Mouse (Mus musculus) gastrocnemius, adult 2 months (tissue): ENCODE results near the gene Gm49392. TPM values are rescaled to one million over a fixed set of nuclear protein-coding genes. Genes with fewer than 3 reads are reported as not detected.

ENCODE experiments used
- DNase-seq: peaks from one replicate; pipeline ENCODE4 v3.0.0; 2022
- H3K27ac ChIP-seq: fragments of 200-600 bp; 2 replicates; pipeline ENCODE4 v1.8.1; 2022; ENCODE audit warnings: mild to moderate bottlenecking
- H3K4me3 ChIP-seq: fragments of 200-600 bp; 2 replicates; pipeline ENCODE4 v1.8.1; 2022; ENCODE audit warnings: mild to moderate bottlenecking, moderate library complexity
- CTCF ChIP-seq: fragments of 200-600 bp; IDR thresholded peaks from 2 replicates; pipeline ENCODE4 v1.8.1; 2022; ENCODE audit warnings: antibody characterized with exemption, mild to moderate bottlenecking, moderate library complexity
- intact Hi-C: fragments of 180-260 bp; cut with DNase I; formaldehyde crosslinking; loops from one replicate; pipeline ENCODE4 v1.15.1; 2025
- total RNA-seq, 2 experiments: library from RNA; stranded (reverse); gene quantifications; 2 replicates each; pipeline ENCODE4 v1.2.3; 2021

Gm49392 gene
- total RNA-seq, 2 experiments from 2014 or later: 0.42 TPM; not detected in 1

- no peak for TF ChIP-seq CTCF
- no peak overlapping the region for H3K27ac ChIP-seq
- intact Hi-C loops: no loop called here
- no peak for DNase-seq
- H3K4me3 ChIP-seq: no peak overlapping the region
Observed at GRCm38 (mm10) chr13:60839353-60839902, 57.3 kb downstream of the Gm49392 start.

- H3K27ac ChIP-seq: no peak overlapping the region
- DNase-seq: peak; percentile 26
- TF ChIP-seq CTCF: peak; percentile 49
- H3K4me3 ChIP-seq: no peak overlapping the region
- intact Hi-C loops: no loop called here
Observed at GRCm38 (mm10) chr13:60826052-60826451, 70.6 kb downstream of the Gm49392 start.

GRCm38 (mm10) chr13:60820486-60821175 is 76.1 kb downstream of the Gm49392 start:
- Histone ChIP-seq H3K4me3 (no peak overlapping the region), H3K27ac (no peak overlapping the region)
- TF ChIP-seq CTCF: no peak
- no peak for DNase-seq
- intact Hi-C loops: no loop called here

GRCm38 (mm10) chr13:60819469-60819868 is 77.2 kb downstream of the Gm49392 start:
- intact Hi-C loops: loop anchor here (2.0 kb wide), 1 partner anchor 61 kb away; no protein-coding TSS in a partner anchor
- Histone ChIP-seq H3K27ac (no peak overlapping the region), H3K4me3 (no peak overlapping the region)
- peak; percentile 59 for TF ChIP-seq CTCF
- DNase-seq: peak; percentile 28

GRCm38 (mm10) chr13:60813722-60814121 is 83.0 kb downstream of the Gm49392 start:
- no peak for DNase-seq
- intact Hi-C loops: no loop called here
- no peak overlapping the region for H3K27ac ChIP-seq
- H3K4me3 ChIP-seq: no peak overlapping the region
- no peak for TF ChIP-seq CTCF

GRCm38 (mm10) chr13:60812768-60813167 is 83.9 kb downstream of the Gm49392 start:
- no peak for TF ChIP-seq CTCF
- intact Hi-C loops: no loop called here

GRCm38 (mm10) chr13:60809690-60810089 is 87.0 kb downstream of the Gm49392 start:
- intact Hi-C loops: no loop called here
- Histone ChIP-seq H3K4me3 (no peak overlapping the region), H3K27ac (no peak overlapping the region)
- no peak for DNase-seq
- no peak for TF ChIP-seq CTCF

More at GRCm38 (mm10) chr13:60812768-60813167, 83.9 kb downstream of the Gm49392 start:
- DNase-seq: no peak
- Histone ChIP-seq H3K4me3 (no peak overlapping the region), H3K27ac (no peak overlapping the region)

GRCm38 (mm10) chr13:60802749-60803148 is 93.9 kb downstream of the Gm49392 start, which contains the start of gene Ctsll3:
Ctsll3 (minus strand) TSS chr13:60802849.
- TF ChIP-seq CTCF: no peak
- H3K4me3 ChIP-seq: no peak within 1 kb of the TSS
- DNase-seq: no peak
- no peak within 1 kb of the TSS for H3K27ac ChIP-seq
- intact Hi-C loops: no loop called here

Other genes starting within 250 kb of the Gm49392 start
- not detected for gene BC051665, start 110.5 kb downstream of the Gm49392 start, total RNA-seq
- gene Ctsll3, start 94.0 kb downstream of the Gm49392 start, total RNA-seq: not detected
- gene 4930486L24Rik, start 32.4 kb downstream of the Gm49392 start, total RNA-seq: under 1 TPM in 1 of 2 experiments, not detected in 1; 0.66 TPM
- gene Ctla2b, start 553 bp upstream of the Gm49392 start, total RNA-seq: 1 to 10 TPM; 1.5 to 1.9 TPM
- not detected for gene Tpbpb, start 8.0 kb upstream of the Gm49392 start, total RNA-seq
- gene Gm49393, start 38.7 kb upstream of the Gm49392 start, total RNA-seq: under 1 TPM in 1 of 2 experiments, not detected in 1; 0.67 TPM
- 1 to 10 TPM in 1 of 2 experiments, not detected in 1; 4.7 TPM for gene Gm49391, start 39.7 kb upstream of the Gm49392 start, total RNA-seq
- 10 to 100 TPM; 29.3 to 29.6 TPM for gene Ctla2a, start 39.7 kb upstream of the Gm49392 start, total RNA-seq
- not detected for gene Tpbpa, start 45.1 kb upstream of the Gm49392 start, total RNA-seq
- gene Ctsj, start 109.1 kb upstream of the Gm49392 start, total RNA-seq: not detected
- not detected for gene Ctsq, start 143.7 kb upstream of the Gm49392 start, total RNA-seq